Mouse (Mus musculus) MEL (cell line): ENCODE measurements at regions not wholly inside any gene's neighbourhood (a gene's known extent, or its start where the extent isn't known, plus 50 kb on each side); places are given as distances from the start of the nearest gene placed in this dataset.
A peak's percentile ranks its signal among the peaks of the same experiment; 100 is the strongest.

Experiments
- DNase-seq: peaks from one replicate; pipeline ENCODE4 v3.0.0; 2011; ENCODE audit warnings: low read depth, low spot score
- H3K27ac ChIP-seq: 2 replicates; pipeline ENCODE4 v1.5.1; 2012; ENCODE audit warnings: low read depth, mild to moderate bottlenecking, control low read depth, low read length, moderate library complexity; ENCODE audit not compliant: control insufficient read depth
- H3K27me3 ChIP-seq, 2 experiments: fragments of 150-350 bp in 1 of 2; sonication (generic) in 1 of 2; 2 replicates each; pipeline ENCODE4 v1.6.1; 2012; ENCODE audit warnings: low read length in 2 of 2, mild to moderate bottlenecking in 2 of 2, improper control_type of control experiment in 1 of 2, moderate library complexity in 1 of 2; ENCODE audit not compliant: insufficient read depth in 2 of 2, control insufficient read depth in 1 of 2
- H3K36me3 ChIP-seq, 2 experiments: 2 replicates each; pipeline ENCODE4 v1.6.1; 2012 to 2014; ENCODE audit warnings: low read length in 2 of 2, improper control_type of control experiment in 1 of 2, inconsistent platforms in 1 of 2, mild to moderate bottlenecking in 1 of 2; ENCODE audit not compliant: insufficient read depth in 2 of 2, control insufficient read depth in 1 of 2
- H3K4me1 ChIP-seq, 2 experiments: fragments of 150-350 bp in 1 of 2; sonication (generic) in 1 of 2; 2 replicates each; pipeline ENCODE4 v1.6.1; 2012; ENCODE audit warnings: low read length in 2 of 2, improper control_type of control experiment in 1 of 2, mild to moderate bottlenecking in 1 of 2; ENCODE audit not compliant: insufficient read depth in 2 of 2, control insufficient read depth in 1 of 2
- H3K4me3 ChIP-seq, 2 experiments: fragments of 150-350 bp in 1 of 2; sonication (generic) in 1 of 2; 2 replicates each; pipeline ENCODE4 v1.5.1; 2012; ENCODE audit warnings: low read depth in 2 of 2, low read length in 2 of 2, mild to moderate bottlenecking in 2 of 2, moderate library complexity in 2 of 2, control low read depth in 1 of 2, improper control_type of control experiment in 1 of 2; ENCODE audit not compliant: control insufficient read depth in 1 of 2, insufficient read depth in 1 of 2
- H3K79me2 ChIP-seq: 2 replicates; pipeline ENCODE4 v1.6.1; 2012; ENCODE audit warnings: mild to moderate bottlenecking, low read length, moderate library complexity; ENCODE audit not compliant: control insufficient read depth, poor library complexity, insufficient read depth
- H3K9ac ChIP-seq: 2 replicates; pipeline ENCODE4 v1.6.1; 2012; ENCODE audit warnings: low read depth, mild to moderate bottlenecking, control low read depth, low read length, moderate library complexity; ENCODE audit not compliant: control insufficient read depth, poor library complexity, severe bottlenecking
- H3K9me3 ChIP-seq: fragments of 150-350 bp; sonication (generic); replicated peaks from 2 replicates; pipeline ENCODE4 v1.6.1; 2012; ENCODE audit warnings: mild to moderate bottlenecking, low read length, improper control_type of control experiment, moderate library complexity; ENCODE audit not compliant: insufficient read depth
- CHD1 ChIP-seq: IDR thresholded peaks from 2 replicates; pipeline ENCODE4 v1.6.1; 2012; ENCODE audit warnings: low read depth, mild to moderate bottlenecking, inconsistent platforms, low read length, improper control_type of control experiment
- CHD2 ChIP-seq: IDR thresholded peaks from 2 replicates; pipeline ENCODE4 v1.6.1; 2011; ENCODE audit warnings: low read length, improper control_type of control experiment
- CTCF ChIP-seq, 3 experiments: IDR thresholded peaks in 2 of 3; conservative IDR thresholded peaks in 1 of 3; 2 replicates each; pipeline ENCODE4 v1.5.1; 2011 to 2012; ENCODE audit warnings: low read length in 3 of 3, low read depth in 2 of 3, mild to moderate bottlenecking in 2 of 3, improper control_type of control experiment in 1 of 3, inconsistent platforms in 1 of 3, mixed read lengths in 1 of 3, moderate library complexity in 1 of 3; ENCODE audit not compliant: control insufficient read depth in 1 of 3, insufficient read depth in 1 of 3, poor library complexity in 1 of 3, severe bottlenecking in 1 of 3
- E2F4 ChIP-seq: IDR thresholded peaks from 2 replicates; pipeline ENCODE4 v1.6.1; 2011; ENCODE audit warnings: low read depth, low read length, improper control_type of control experiment, borderline replicate concordance
- EP300 ChIP-seq, 2 experiments: IDR thresholded peaks; 2 replicates each; pipeline ENCODE4 v1.6.1; 2011; ENCODE audit warnings: improper control_type of control experiment in 2 of 2, low read length in 2 of 2, low read depth in 1 of 2, mild to moderate bottlenecking in 1 of 2
- ETS1 ChIP-seq: IDR thresholded peaks from 2 replicates; pipeline ENCODE4 v1.6.1; 2012; ENCODE audit warnings: low read depth, mild to moderate bottlenecking, inconsistent platforms, low read length, improper control_type of control experiment, moderate library complexity
- GABPA ChIP-seq: IDR thresholded peaks from 2 replicates; pipeline ENCODE4 v1.6.1; 2012; ENCODE audit warnings: low read depth, mild to moderate bottlenecking, inconsistent platforms, low read length, improper control_type of control experiment, moderate library complexity
- GATA1 ChIP-seq: IDR thresholded peaks from 2 replicates; pipeline ENCODE4 v1.6.1; 2011; ENCODE audit warnings: low read depth, low read length, improper control_type of control experiment
- HCFC1 ChIP-seq: IDR thresholded peaks from 2 replicates; pipeline ENCODE4 v1.6.1; 2012; ENCODE audit warnings: low read depth, mild to moderate bottlenecking, inconsistent platforms, low read length, improper control_type of control experiment, moderate library complexity
- JUND ChIP-seq: IDR thresholded peaks from 2 replicates; pipeline ENCODE4 v1.6.1; 2011; ENCODE audit warnings: low read depth, mild to moderate bottlenecking, improper control_type of control experiment, low read length
- KAT2A ChIP-seq: conservative IDR thresholded peaks from 2 replicates; pipeline ENCODE4 v1.6.1; 2012; ENCODE audit warnings: low read depth, low read length, improper control_type of control experiment, inconsistent platforms
- MAFK ChIP-seq: IDR thresholded peaks from 2 replicates; pipeline ENCODE4 v1.6.1; 2011; ENCODE audit warnings: low read depth, mild to moderate bottlenecking, low read length, improper control_type of control experiment, borderline replicate concordance
- MEF2A ChIP-seq: IDR thresholded peaks from 2 replicates; pipeline ENCODE4 v1.6.1; 2014; ENCODE audit warnings: low read depth, mild to moderate bottlenecking, inconsistent platforms, low read length, improper control_type of control experiment; ENCODE audit not compliant: poor library complexity, insufficient replicate concordance, severe bottlenecking; ENCODE audit errors: extremely low read depth
- MXI1 ChIP-seq: IDR thresholded peaks from 2 replicates; pipeline ENCODE4 v1.6.1; 2011; ENCODE audit warnings: mild to moderate bottlenecking, low read depth, low read length, improper control_type of control experiment
- MYC ChIP-seq: IDR thresholded peaks from 2 replicates; pipeline ENCODE4 v1.6.1; 2011; ENCODE audit warnings: low read depth, mild to moderate bottlenecking, low read length, improper control_type of control experiment, moderate library complexity
- POLR2AphosphoS2 ChIP-seq: IDR thresholded peaks from 2 replicates; pipeline ENCODE4 v1.6.1; 2011; ENCODE audit warnings: low read length, improper control_type of control experiment
- POLR2AphosphoS5 ChIP-seq: IDR thresholded peaks from 2 replicates; pipeline ENCODE4 v1.6.1; 2012; ENCODE audit warnings: low read depth, borderline replicate concordance, mild to moderate bottlenecking, inconsistent platforms, low read length, moderate library complexity, mixed read lengths
- RAD21 ChIP-seq: IDR thresholded peaks from 2 replicates; pipeline ENCODE4 v1.6.1; 2011; ENCODE audit warnings: mild to moderate bottlenecking, low read depth, low read length, improper control_type of control experiment
- RCOR1 ChIP-seq: IDR thresholded peaks from 2 replicates; pipeline ENCODE4 v1.6.1; 2012; ENCODE audit warnings: low read depth, mild to moderate bottlenecking, inconsistent platforms, low read length, improper control_type of control experiment
- SIN3A ChIP-seq: IDR thresholded peaks from 2 replicates; pipeline ENCODE4 v1.6.1; 2012; ENCODE audit warnings: low read length, improper control_type of control experiment, inconsistent platforms
- SMC3 ChIP-seq: IDR thresholded peaks from 2 replicates; pipeline ENCODE4 v1.6.1; 2011; ENCODE audit warnings: low read depth, low read length, improper control_type of control experiment
- TAL1 ChIP-seq: IDR thresholded peaks from 2 replicates; pipeline ENCODE4 v1.6.1; 2012; ENCODE audit warnings: mild to moderate bottlenecking, inconsistent platforms, low read length, moderate library complexity, mixed read lengths
- TCF12 ChIP-seq: IDR thresholded peaks from 2 replicates; pipeline ENCODE4 v1.6.1; 2014; ENCODE audit warnings: low read depth, mild to moderate bottlenecking, inconsistent platforms, low read length, improper control_type of control experiment, moderate library complexity
- ZC3H11A ChIP-seq: IDR thresholded peaks from 2 replicates; pipeline ENCODE4 v1.6.1; 2012; ENCODE audit warnings: low read depth, mild to moderate bottlenecking, inconsistent platforms, low read length, improper control_type of control experiment

GRCm38 (mm10) chr6:22465926-22466325, 109.9 kb upstream of the Fam3c start:
- Histone ChIP-seq H3K27me3 (no peaks in the 10 kb centered on the region), H3K79me2 (no peaks in the 10 kb centered on the region), H3K9me3 (no peaks in the 10 kb centered on the region), H3K27ac (no peak overlapping the region), H3K9ac (no peak overlapping the region)
- TF ChIP-seq CHD1 (no peak), SMC3 (no peak), MXI1 (no peak), ZC3H11A (no peak), KAT2A (no peak)
- TF ChIP-seq, all 39 proteins: peak for 0
- no peak overlapping the region for H3K4me3 ChIP-seq
- DNase-seq: no peak
- H3K4me1 ChIP-seq: no peaks in the 10 kb centered on the region
- no peaks in the 10 kb centered on the region; a peak in 1 of 4 replicates for H3K36me3 ChIP-seq

GRCm38 (mm10) chr6:22459440-22460016, 103.5 kb upstream of the Fam3c start:
- no peaks in the 10 kb centered on the region for H3K79me2 ChIP-seq
- H3K9me3 ChIP-seq: no peaks in the 10 kb centered on the region
- peak overlapping the region; percentile 40 for H3K9ac ChIP-seq
- H3K27ac ChIP-seq: peak overlapping the region; percentile 93
- H3K36me3 ChIP-seq: peaks cover 0 to 13% of the 10 kb centered on the region in 2 experiments; a peak in 2 of 4 replicates
- peak; percentile 88 for DNase-seq
- peak overlapping the region; percentile 19 to 31 for H3K4me3 ChIP-seq
- no peaks in the 10 kb centered on the region for H3K27me3 ChIP-seq
- no peak for TF ChIP-seq MAFK
- peak; percentile 79 for TF ChIP-seq RCOR1
- TF ChIP-seq POLR2AphosphoS2: no peak
- TF ChIP-seq RAD21: no peak
- no peak for TF ChIP-seq POLR2AphosphoS5
- no peak for TF ChIP-seq CHD2
- TF ChIP-seq JUND: no peak
- TF ChIP-seq TCF12: peak; percentile 68
- TF ChIP-seq CTCF (IDR thresholded peaks at IDR 0.05 in 2 of 3, conservative IDR thresholded peaks at IDR 0.05 in 1 of 3; ENCODE audit: control insufficient read depth in 1 of 3, insufficient read depth in 1 of 3, low read depth in 2 of 3, low read length in 3 of 3, poor library complexity in 1 of 3, severe bottlenecking in 1 of 3): no peak
- no peak for TF ChIP-seq MEF2A
- peak; percentile 83 to 84 for TF ChIP-seq EP300 (IDR thresholded peaks at IDR 0.05; ENCODE audit: low read depth in 1 of 2, low read length in 2 of 2)
- TF ChIP-seq ETS1: peak; percentile 60
- TF ChIP-seq MYC: 0 out of 2 replicates have a peak, but pooled peaks have one; percentile 39
- peak; percentile 64 for TF ChIP-seq SIN3A
- no peak for TF ChIP-seq GABPA
- TF ChIP-seq TAL1: peak; percentile 81
- TF ChIP-seq GATA1: peak; percentile 56
- no peak for TF ChIP-seq HCFC1
- no peak for TF ChIP-seq E2F4
- TF ChIP-seq, all 39 proteins: peak for 8
- H3K4me1 ChIP-seq: peaks cover 3 to 4% of the 10 kb centered on the region in 2 experiments; a peak in 3 of 4 replicates
